Mouse (Mus musculus) stomach, postnatal 0 days (tissue): ENCODE measurements around the gene Cnksr3. TPM values are rescaled to one million over a fixed set of nuclear protein-coding genes. Genes with fewer than 3 reads are reported as not detected.

ENCODE experiments used
- ATAC-seq: fragments of 200-750 bp; cut with Nextera tagmentation; 2 replicates; pipeline ENCODE4 v1.8.0; 2017; ENCODE audit not compliant: low FRiP score, low TSS enrichment
- DNase-seq: peaks from one replicate; pipeline ENCODE4 v3.0.0-alpha.2; 2016; ENCODE audit warnings: low spot score
- H3K27ac ChIP-seq: fragments of 300-500 bp; sonication (generic); replicated peaks from 2 replicates; pipeline ENCODE4 v1.5.1; 2014; ENCODE audit warnings: mild to moderate bottlenecking, control low read depth
- H3K27me3 ChIP-seq: fragments of 300-500 bp; sonication (generic); 2 replicates; pipeline ENCODE4 v1.6.1; 2014; ENCODE audit warnings: low read length; ENCODE audit not compliant: control insufficient read depth, insufficient read depth
- H3K36me3 ChIP-seq: fragments of 300-500 bp; sonication (generic); 2 replicates; pipeline ENCODE4 v1.6.1; 2014; ENCODE audit warnings: low read length, mixed read lengths; ENCODE audit not compliant: control insufficient read depth, insufficient read depth
- H3K4me1 ChIP-seq: fragments of 300-500 bp; sonication (generic); replicated peaks from 2 replicates; pipeline ENCODE4 v1.6.1; 2014; ENCODE audit warnings: antibody characterized with exemption; ENCODE audit not compliant: control insufficient read depth, insufficient read depth
- H3K4me2 ChIP-seq: fragments of 300-500 bp; sonication (generic); replicated peaks from 2 replicates; pipeline ENCODE4 v1.6.1; 2014; ENCODE audit warnings: low read depth, mild to moderate bottlenecking, control low read depth, moderate library complexity
- H3K4me3 ChIP-seq: fragments of 300-500 bp; sonication (generic); 2 replicates; pipeline ENCODE4 v1.5.1; 2014; ENCODE audit warnings: low read depth, low read length, control low read depth
- H3K9ac ChIP-seq: fragments of 300-500 bp; sonication (generic); 2 replicates; pipeline ENCODE4 v1.6.1; 2014; ENCODE audit warnings: mild to moderate bottlenecking, low read length, control low read depth, mixed read lengths
- H3K9me3 ChIP-seq: fragments of 300-500 bp; sonication (generic); 2 replicates; pipeline ENCODE4 v1.6.1; 2016; ENCODE audit warnings: low read length; ENCODE audit not compliant: control insufficient read depth
- CTCF ChIP-seq: IDR thresholded peaks from 2 replicates; pipeline ENCODE4 v1.5.1; 2016; ENCODE audit warnings: antibody characterized with exemption, low read depth, mild to moderate bottlenecking, moderate library complexity
- EP300 ChIP-seq: optimal IDR thresholded peaks from 2 replicates; pipeline ENCODE3; 2016; ENCODE audit warnings: antibody characterized with exemption
- WGBS: fragments of 180-500 bp; shearing (Covaris S2); extraction: QIAGEN DNeasy Blood & Tissue Kit; methylation state at CpG from one replicate; pipeline ENCODE4 v1.1.7; 2014; 5-methylcytosine and 5-hydroxymethylcytosine counted together
- polyA plus RNA-seq: library from polyadenylated mRNA; unstranded; fragments of >200 nt; fragmentation: Nextera tagmentation; extraction: Ambion mirVana; gene quantifications from 2 replicates; pipeline ENCODE4 v1.2.1, GENCODE M21; 2015

The Cnksr3 gene
- polyA plus RNA-seq, 1 experiment from 2014 or later = 7.0 TPM

GRCm38 (mm10) chr10:7182555-7183170 is 29.4 kb downstream of the Cnksr3 start:
- ATAC-seq = 0 out of 2 replicates have a peak, but pooled peaks have one; percentile 3
- 27% methylated on average over 12 of the region's 12 CpGs for WGBS
- H3K27ac ChIP-seq = peak overlapping the region; percentile 72
- no peak overlapping the region for H3K4me3 ChIP-seq
- no peaks in the 10 kb centered on the region for H3K27me3 ChIP-seq
- no peak for DNase-seq
- no peaks in the 10 kb centered on the region for H3K9me3 ChIP-seq
- TF ChIP-seq CTCF (no peak), EP300 (no peak)
- peak overlapping the region; percentile 29 for H3K4me2 ChIP-seq
- no peak overlapping the region for H3K9ac ChIP-seq
- H3K4me1 ChIP-seq = peaks cover 8% of the 10 kb centered on the region; the same call in 1 of the 2 replicates
- H3K36me3 ChIP-seq = no peaks in the 10 kb centered on the region

DNA sequence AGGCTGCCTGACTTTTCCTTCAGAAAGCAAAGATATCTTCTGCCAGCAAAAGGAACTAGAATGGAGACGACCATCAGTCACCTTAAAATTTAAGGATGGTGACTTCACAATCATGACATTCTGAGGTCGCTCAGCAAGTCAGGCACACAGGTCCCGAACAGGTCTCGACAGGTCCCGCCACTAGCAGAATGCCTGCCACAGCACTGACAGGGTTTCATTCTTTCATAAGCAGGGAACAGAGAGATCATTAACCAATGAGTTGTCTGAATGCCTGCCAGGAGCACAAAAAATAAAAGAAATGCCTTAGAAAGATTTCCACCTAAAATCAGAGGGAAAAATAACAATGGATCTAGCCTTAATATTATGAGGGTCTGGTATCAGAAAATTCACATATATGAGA is 31.7 kb downstream of the Cnksr3 start:
- no peak for ATAC-seq
- H3K4me1 ChIP-seq = peaks cover 10% of the 10 kb centered on the region; the same call in 1 of the 2 replicates

GRCm38 (mm10) chr10:7178571-7178970 is 33.5 kb downstream of the Cnksr3 start:
- TF ChIP-seq CTCF = no peak
- TF ChIP-seq EP300 = no peak

More for the DNA sequence above, 31.7 kb downstream of the Cnksr3 start:
- Histone ChIP-seq H3K27ac (peak overlapping the region; percentile 26; the same call in 1 of the 2 replicates), H3K9me3 (no peaks in the 10 kb centered on the region), H3K4me3 (no peak overlapping the region), H3K4me2 (no peak overlapping the region), H3K9ac (no peak overlapping the region), H3K36me3 (no peaks in the 10 kb centered on the region), H3K27me3 (no peaks in the 10 kb centered on the region)
- 69% methylated on average over 5 of the region's 5 CpGs for WGBS
- TF ChIP-seq EP300 (no peak), CTCF (no peak)
- DNase-seq = no peak

DNA sequence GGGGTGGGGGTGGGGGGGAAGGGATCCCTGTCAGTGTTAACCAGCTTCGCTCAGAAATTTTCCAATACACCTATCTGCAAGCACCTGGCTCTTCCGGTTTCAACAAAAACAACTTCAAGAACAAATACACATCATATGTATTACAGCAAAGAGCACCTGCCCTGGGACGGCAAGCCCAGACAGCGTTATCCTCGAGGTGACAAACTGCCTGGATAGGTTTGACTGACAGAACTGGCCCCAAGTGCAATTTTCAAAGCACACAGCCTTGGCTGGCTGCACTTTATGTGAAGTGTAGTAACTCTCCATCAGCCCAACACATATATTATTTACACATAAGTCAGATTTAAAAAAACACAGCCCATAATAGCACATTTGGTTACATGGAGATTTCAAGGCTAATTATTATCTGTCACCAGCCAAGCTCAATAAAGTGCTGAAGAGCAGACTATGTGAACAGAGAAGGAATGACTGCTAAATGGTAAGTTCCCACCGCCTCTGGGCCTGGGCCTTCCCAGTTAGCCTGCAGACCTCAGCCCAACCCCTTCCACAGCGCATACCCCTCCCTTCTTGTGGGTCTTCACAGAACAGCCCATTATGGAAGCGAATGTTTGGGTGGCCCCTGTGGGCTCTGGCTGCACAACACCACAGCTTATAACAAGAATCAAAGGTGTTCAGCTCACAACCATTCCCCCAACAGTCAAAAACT is 35.7 kb downstream of the Cnksr3 start:
- ATAC-seq (no peak), DNase-seq (no peak)
- no peak overlapping the region for H3K4me3 ChIP-seq
- no peaks in the 10 kb centered on the region for H3K9me3 ChIP-seq
- H3K27ac ChIP-seq = peak overlapping the region; percentile 56
- no peak overlapping the region for H3K9ac ChIP-seq
- no peaks in the 10 kb centered on the region for H3K27me3 ChIP-seq
- no peaks in the 10 kb centered on the region for H3K36me3 ChIP-seq
- 0 out of 2 replicates have a peak, but pooled peaks cover 2% of the 10 kb centered on the region for H3K4me1 ChIP-seq
- WGBS = 62% methylated on average over 8 of the region's 8 CpGs
- TF ChIP-seq CTCF (no peak), EP300 (no peak)
- H3K4me2 ChIP-seq = no peak overlapping the region

More at GRCm38 (mm10) chr10:7178571-7178970, 33.5 kb downstream of the Cnksr3 start:
- Histone ChIP-seq H3K36me3 (no peaks in the 10 kb centered on the region), H3K4me2 (no peak overlapping the region), H3K27ac (0 out of 2 replicates have a peak overlapping the region, but pooled peaks have one; percentile 2), H3K27me3 (no peaks in the 10 kb centered on the region), H3K4me3 (no peak overlapping the region), H3K4me1 (peaks cover 10% of the 10 kb centered on the region; the same call in 1 of the 2 replicates), H3K9ac (no peak overlapping the region), H3K9me3 (no peaks in the 10 kb centered on the region)
- WGBS = 69% methylated on average over 10 of the region's 10 CpGs
- ATAC-seq = no peak
- DNase-seq = no peak

- Histone ChIP-seq H3K4me2 (no peak overlapping the region), H3K9ac (no peak overlapping the region), H3K9me3 (no peaks in the 10 kb centered on the region), H3K27me3 (no peaks in the 10 kb centered on the region), H3K4me3 (no peak overlapping the region), H3K36me3 (no peaks in the 10 kb centered on the region), H3K27ac (no peak overlapping the region), H3K4me1 (0 out of 2 replicates have a peak, but pooled peaks cover 2% of the 10 kb centered on the region)
- 35% methylated on average over 2 of the region's 2 CpGs for WGBS
- TF ChIP-seq EP300 = no peak
- TF ChIP-seq CTCF = no peak
- ATAC-seq (no peak), DNase-seq (no peak)
Observed at GRCm38 (mm10) chr10:7174480-7174879, 37.6 kb downstream of the Cnksr3 start.

DNA sequence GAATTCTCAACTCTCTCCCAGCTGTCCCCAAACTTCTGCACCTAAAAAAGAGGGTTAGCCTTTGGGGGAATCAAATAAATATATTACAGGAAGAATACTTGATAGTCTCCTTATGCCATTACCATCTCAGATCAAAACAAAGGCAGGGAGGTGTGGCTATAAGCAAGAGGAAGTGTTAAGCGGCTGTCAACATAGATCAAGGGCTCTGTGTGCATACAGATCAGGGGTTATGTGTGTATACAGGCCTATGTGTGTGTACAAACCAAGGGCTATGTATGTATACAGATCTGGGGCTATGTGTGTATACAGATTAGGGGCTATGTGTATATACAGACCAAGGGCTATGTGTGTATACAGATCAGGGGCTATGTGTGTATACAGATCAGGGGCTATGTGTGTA is 38.9 kb downstream of the Cnksr3 start:
- Histone ChIP-seq H3K9me3 (no peaks in the 10 kb centered on the region), H3K27ac (no peak overlapping the region)
- 54% methylated on average over 1 of the region's 1 CpGs for WGBS

More for the DNA sequence above, 38.9 kb downstream of the Cnksr3 start:
- ATAC-seq = peak; percentile 80
- H3K4me1 ChIP-seq = 0 out of 2 replicates have a peak, but pooled peaks cover 2% of the 10 kb centered on the region
- no peak overlapping the region for H3K4me3 ChIP-seq
- no peak overlapping the region for H3K4me2 ChIP-seq
- H3K27me3 ChIP-seq = no peaks in the 10 kb centered on the region
- DNase-seq = no peak
- no peaks in the 10 kb centered on the region for H3K36me3 ChIP-seq
- no peak for TF ChIP-seq EP300
- TF ChIP-seq CTCF = no peak
- no peak overlapping the region for H3K9ac ChIP-seq
